Mouse (Mus musculus) kidney, postnatal 14 days (tissue): ENCODE results near the gene Smim12.

Source experiments
- DNase-seq: peaks from one replicate; pipeline ENCODE4 v3.0.0; 2022; ENCODE audit warnings: mixed read lengths

Gene Smim12

GRCm38 (mm10) chr4:127235742-127236487 is 7.7 kb upstream of the Smim12 start:
- DNase-seq = peak; percentile 87

- DNase-seq = no peak
Observed at GRCm38 (mm10) chr4:127236631-127237030, 7.0 kb upstream of the Smim12 start.

- DNase-seq = no peak
Observed at GRCm38 (mm10) chr4:127237271-127237670, 6.3 kb upstream of the Smim12 start.

- DNase-seq = no peak
Observed at GRCm38 (mm10) chr4:127242696-127243095, 888 bp upstream of the Smim12 start.

DNA sequence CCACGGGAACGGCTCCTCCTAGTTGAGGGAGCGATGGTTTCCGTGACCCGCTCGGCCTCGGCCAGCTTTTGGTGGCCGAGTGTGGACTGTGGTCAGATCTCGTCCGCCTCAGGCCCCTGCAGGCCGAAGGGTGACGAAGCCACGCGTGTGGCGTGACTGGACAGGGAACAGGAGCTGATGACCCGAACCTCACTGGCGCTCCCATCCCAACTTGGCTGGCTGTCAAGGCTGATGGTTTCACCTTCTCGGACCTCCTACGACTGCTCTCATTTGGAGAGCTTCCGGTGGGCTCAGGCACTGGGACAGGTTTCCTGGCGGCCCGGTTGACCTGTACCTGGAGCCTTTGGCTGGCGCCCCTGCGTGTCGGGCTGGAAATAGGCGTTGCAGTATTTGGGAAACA is 369 bp downstream of the Smim12 start:
- no peak for DNase-seq

DNA sequence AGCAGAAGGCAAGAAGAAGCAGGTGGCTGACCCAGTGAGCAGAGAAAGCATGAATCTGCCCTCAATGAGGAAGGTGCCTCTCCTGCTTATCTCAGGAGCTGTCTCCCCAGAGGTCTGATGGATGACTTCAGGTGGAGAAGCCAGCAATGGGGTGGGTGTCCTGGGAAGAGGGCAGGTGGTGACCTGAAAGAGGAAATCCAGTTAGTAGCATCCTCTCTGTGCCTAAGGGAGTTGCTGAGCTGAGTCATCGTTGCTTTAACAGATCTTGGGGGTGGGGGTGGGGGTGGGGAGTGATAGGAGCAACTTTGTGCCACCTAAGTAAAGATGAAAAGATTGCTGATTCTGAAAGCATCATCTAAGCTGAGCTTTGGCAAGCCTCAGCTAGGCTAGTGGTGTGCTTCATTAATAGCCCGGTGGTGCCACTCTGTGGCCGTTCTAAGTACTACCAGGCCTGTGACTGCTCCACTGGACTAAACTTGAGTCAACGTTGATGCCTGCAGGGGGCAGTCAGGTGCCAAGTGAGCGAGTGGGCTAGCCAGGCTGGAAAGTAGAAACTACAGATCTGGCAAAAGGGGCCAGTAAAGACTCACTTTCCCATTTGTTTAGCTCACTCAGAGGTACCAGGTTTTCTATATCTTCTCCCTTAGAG is 6.2 kb downstream of the Smim12 start:
- peak; percentile 95 for DNase-seq

DNA sequence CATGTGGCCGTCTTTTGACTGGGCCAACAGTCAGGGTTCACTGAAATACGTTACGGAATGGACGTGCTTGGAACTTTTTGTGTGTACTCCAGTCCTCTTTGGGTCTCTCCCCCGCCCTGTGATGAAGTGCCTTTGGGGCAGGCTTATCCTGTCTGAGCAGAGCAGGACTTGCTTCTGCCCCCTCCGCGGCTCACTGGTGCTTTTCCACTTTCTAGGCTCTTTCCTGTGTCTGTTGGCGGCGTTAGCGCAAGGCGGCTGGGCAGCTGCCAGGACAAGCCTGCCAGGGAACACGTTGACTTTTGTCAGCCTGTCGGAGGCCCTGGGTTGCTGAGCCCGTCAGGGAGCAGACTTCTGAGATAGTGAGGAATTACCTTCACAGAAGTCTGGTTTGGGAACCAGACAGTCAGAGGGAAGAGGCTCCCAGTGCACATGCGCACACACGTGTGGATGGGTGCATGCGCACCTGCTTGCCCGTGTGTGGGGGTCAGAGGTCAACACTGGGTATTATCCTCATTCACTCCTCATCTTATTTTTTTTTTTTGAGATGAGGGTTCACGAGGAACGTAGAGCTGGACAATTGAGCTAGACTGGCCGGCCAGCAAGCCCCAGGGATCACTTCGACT is 8.5 kb downstream of the Smim12 start:
- DNase-seq = peak; percentile 84

DNA sequence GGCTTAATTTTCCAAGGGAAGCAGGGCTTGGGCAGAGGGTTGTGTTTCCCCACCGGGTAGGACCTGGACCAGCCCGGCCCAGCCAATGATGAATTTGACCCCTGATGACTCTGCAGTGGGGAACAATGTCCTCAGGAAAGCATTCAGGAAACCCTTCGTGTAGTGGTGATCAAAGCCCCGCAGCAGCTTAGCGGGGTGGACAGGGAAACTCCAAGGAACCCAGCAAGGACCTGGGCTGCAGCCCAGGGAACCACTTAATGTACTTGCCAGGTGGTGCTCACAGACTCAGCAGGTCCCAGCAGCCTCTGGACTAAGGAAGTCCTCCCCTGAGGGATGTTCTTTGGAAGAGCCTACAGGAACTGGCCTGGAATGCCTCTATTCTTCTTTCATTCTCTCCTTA is 13.2 kb downstream of the Smim12 start:
- no peak for DNase-seq

DNA sequence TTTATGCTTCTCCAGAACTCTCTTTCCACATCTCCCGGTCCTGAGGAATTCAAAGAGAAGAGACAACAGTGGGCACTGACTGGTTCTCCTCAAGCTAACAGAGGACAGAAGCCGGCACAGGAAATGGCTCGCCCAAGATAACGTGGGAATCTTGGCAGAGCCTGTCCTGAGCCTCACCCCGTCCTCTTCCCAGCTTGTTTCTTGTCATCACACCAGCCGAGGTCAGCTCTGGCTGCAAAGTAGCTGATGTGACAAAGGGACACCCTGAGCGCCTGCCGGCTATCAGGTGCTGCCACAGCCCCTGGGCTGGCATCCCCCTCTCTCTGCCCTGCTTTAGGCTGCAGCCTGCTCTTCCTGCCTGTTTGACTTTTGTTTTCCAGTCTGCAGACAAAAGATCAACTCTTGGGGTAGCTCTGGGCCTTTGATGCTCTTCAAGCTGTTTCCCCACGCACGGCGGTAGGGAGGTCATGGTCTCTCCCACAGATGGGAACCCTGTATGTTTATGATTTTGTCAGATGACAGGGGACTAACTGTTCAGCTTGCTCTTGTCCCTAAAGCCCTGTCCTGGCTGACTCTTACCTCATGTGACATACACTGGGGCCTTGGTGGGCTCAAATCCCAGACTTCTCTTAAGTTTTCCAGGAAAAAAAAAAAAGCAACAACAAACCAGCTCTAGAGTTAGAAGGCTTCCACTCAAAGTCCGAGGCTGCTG is 14.8 kb downstream of the Smim12 start:
- no peak for DNase-seq

GRCm38 (mm10) chr4:127261601-127262000 is 18.0 kb downstream of the Smim12 start:
- no peak for DNase-seq

GRCm38 (mm10) chr4:127263438-127264182 is 20.0 kb downstream of the Smim12 start:
- DNase-seq = peak; percentile 49

DNA sequence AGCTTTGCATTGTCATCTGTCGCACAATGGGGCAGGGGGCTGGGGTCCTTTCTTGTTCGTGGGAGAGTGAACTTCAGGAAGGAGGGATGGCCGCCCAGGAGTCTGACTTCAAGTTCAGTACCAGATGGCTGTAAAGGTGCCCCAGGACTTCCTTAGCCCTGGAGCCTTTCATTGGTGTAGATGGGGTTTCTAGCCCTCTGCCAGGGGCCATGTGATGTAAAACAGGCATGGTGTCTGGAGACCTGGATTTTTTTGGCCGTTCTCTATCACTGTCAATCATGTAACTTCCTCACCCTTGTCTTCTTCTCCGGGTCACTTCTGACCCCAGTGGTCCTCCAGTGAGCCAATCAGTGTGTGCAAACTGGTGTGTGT is 20.6 kb downstream of the Smim12 start:
- DNase-seq = no peak

- DNase-seq = peak; percentile 52
Observed at GRCm38 (mm10) chr4:127278451-127279001, 34.9 kb downstream of the Smim12 start.

- DNase-seq = no peak
Observed at GRCm38 (mm10) chr4:127279241-127279640, 35.7 kb downstream of the Smim12 start.

- no peak for DNase-seq
Observed at GRCm38 (mm10) chr4:127286907-127287306, 43.3 kb downstream of the Smim12 start.

GRCm38 (mm10) chr4:127289039-127289548 is 45.5 kb downstream of the Smim12 start:
- DNase-seq = peak; percentile 46

- DNase-seq = no peak
Observed at GRCm38 (mm10) chr4:127292631-127293030, 49.0 kb downstream of the Smim12 start.
